Mouse (Mus musculus) cerebellum, adult 9-10 months (tissue): ENCODE data around the gene Ppp1r9b.

ENCODE experiments used
- DNase-seq: peaks from one replicate; pipeline ENCODE4 v3.0.0; 2022

Ppp1r9b gene

DNA sequence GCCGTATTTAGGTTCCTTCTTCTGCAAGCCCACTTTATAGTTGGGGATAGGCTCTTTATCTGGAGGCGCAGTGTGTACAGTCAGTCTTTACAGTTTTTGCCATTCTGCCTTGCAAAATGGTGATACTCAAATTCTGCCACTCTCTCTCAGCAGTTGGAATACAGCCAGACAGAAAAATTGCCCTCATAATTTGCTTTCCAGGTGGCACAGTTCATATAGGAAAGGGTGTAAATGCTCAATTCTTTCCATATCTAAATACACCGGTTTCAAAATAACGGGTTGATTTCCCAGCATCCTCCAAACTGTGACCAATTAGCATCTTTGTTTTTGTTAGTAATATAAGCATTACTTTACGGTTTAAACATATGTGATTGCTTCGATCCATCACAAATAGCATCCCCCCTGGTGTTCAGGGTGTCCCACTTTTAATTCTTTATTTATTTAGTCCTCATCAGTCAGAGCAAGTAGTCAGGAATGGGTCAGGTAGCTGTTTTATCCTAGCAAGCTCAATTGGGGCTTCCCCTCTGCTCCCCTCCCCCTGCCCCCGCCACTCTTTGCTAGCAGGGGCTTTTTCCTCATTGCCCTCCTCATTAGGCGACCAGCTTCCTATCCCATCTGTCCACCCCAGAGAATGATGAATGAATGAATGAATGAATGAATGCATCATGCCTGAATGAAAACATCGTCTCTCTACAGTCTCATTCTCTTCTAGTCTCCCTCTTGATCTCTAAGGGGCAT, 12.5 kb upstream of the Ppp1r9b start:
- DNase-seq: peak; percentile 74

DNA sequence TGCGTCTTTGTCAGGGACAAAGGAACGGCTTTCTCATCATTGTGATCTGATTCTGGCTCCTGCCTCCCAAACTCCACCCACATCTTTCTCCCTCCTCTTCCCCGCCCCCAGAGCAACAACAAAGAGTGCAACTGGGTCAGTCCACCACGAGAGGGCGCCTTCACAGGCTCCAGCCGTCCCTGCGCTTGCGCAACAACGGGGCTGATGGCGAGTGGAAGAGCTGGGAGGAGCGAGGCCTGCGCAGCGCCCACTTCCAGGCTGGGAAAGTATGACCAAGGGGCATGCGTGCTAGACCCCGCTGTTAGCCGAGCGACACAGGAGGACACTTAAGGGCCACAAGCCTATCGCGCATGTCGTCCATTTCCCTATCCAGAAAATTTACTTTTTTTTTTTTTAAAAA, 11.9 kb upstream of the Ppp1r9b start:
- DNase-seq: peak; percentile 98

DNA sequence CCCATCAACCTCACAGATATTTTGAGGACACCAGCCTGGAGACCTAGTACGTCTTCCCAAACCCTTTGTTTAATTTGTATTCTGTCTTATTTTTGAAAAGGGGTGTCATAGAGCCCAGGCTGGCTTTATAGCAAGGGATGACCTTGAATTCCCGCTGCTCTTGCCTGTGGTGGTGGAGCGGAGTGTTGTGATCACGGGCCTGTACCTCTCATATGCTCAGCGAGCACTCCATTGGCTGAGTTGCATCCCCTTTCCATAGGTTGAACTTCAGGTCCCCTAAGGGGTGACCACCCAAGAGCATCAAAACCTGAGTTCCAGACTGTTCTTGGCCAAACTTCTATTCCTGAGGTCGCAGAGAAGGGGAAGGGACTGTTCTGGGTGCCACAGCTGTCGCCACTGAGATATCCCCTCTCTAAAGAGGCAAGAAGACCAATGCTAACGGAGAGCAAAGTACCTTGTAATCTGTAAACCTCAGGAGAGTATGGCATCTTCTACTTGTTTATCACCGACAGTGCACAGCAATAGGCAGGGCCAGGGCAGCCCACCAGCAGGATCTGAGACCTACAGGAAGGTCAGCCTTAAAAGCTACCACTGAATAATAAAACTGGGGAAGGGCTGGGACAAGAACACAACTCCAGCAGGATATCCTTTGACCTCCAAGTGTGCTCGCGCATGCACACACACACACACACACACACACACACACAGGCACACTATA, 11.2 kb upstream of the Ppp1r9b start:
- peak; percentile 43 for DNase-seq

DNA sequence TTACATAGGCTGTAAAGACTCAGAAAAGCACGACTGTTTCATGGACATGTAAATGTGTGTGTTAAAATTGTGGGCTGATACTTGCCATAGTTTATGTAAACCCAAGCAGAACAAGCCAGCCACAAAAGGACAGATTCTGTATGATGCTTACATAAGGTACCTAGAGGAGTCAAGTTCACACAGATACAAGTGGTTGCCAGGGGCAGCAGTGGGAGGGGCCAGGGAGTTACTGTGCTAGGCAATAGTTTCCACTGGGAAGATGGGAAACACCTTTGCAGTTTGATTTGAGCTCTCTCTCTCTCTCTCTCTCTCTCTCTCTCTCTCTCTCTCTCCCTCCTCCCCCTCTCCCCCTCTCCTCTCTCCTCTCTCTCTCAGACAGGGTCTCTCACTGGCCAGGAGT, 5.7 kb upstream of the Ppp1r9b start:
- DNase-seq: no peak

DNA sequence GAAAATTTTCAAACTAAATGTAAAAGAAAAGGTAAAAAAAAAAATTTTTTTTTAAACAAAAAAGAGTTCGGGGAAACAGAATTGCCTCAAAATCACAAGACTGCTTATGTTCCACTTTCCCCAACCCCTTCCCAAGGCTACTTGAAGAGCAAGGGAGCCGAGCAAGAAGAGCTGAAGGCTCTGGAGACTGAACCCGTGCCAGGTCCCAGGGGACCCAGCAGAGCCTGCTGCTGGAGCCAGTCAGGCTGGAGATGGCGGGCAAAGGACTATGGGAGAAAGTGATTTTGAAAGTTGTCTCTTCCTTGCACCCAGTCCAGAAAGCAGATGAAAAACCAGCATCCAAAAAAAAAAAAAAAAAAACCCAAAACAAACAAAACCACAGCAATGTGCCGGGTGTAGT, 5.0 kb upstream of the Ppp1r9b start:
- DNase-seq: no peak

DNA sequence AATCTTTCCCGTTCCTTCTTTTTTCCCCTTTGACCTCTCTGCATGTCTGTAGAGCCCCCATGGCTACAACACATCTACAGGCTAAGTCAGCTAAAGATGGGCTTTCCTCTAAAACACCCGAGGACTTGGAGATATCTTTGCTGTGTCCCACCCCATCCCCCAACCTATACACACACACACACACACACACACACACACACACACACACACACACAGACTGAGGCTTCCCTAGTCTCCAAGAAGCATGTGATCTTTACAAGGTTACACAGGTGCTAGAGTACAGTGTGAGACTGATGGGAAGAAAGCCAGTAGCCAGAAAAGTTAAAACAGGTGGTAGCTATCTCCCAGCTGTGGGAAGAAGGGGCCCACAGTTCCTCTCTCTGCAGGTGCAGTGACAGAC, 4.4 kb upstream of the Ppp1r9b start:
- DNase-seq: no peak

DNA sequence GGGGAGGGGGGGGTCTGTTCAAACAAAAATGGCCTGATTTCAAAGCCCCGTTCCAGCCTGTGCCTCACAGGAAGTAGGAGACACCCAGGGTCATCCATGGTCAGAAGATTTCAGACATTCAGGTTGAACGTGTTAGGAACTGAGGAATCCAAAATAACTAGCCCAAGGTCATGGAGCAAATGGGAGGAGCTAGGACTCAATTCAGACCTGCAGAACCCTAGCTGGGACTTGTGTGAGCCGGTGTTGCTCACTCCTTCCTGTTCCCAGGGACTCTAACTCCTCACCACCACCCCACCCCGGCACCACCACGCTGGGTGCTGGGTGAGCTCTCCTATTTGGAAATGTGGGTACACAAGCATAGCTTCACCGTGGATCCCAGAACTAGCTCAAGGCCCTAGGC, 3.5 kb upstream of the Ppp1r9b start:
- no peak for DNase-seq

DNA sequence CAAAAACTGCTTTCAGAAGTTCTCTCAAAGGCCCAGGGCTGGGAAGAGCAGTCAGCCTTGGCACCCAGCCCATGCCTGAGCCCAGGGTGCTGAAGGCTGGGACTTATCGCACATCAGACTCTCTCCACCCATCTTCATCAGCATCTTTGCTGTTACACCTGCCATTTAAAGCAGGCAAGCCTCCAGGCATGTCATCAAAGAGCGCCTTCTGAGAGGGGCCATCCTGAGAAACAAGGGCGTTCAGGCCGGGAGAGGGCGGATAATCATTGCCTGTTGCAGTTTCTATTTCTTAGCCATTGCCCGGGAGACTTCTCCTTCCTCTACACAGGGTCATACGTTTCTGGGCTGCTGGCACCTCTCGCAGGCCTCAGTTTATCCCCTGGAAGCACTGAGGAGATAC, 3.0 kb upstream of the Ppp1r9b start:
- no peak for DNase-seq

DNA sequence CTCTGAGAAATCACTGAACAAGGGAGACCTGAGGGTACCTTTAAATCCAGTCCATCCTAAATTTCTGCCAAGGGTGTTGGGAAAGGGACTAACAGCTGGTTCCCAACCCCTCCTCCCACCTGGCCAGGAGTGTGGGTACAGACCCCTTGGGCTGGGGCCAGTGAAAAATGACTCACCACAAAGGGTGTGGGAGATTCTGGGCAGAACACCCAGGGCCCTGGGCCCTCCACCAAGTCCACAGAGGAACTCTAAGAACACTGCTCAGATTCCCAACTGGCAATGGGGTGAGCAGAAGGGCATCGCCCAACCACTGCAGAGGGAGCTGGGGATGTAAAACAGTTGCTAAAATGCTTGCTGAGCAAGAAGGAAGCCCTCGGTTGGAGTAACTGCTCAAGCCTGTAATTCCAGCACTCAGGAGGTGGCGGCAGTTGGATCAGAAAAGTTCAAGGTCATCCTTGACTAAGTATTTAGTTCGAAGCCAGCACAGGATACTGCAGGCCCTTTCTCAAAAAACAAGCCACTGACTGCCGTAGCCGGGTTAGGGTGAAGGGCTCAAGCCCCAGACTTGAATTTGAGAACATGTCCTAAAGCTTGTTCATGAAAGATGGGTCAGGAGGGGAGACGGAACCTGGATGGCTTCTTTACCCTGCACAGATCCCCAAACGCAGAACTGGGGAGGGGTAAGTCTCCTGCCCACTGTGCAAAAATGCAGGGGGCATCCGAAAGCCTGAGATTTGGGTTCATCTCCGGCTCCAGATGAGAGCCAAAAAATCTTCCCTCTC, 1.9 kb upstream of the Ppp1r9b start:
- no peak for DNase-seq

DNA sequence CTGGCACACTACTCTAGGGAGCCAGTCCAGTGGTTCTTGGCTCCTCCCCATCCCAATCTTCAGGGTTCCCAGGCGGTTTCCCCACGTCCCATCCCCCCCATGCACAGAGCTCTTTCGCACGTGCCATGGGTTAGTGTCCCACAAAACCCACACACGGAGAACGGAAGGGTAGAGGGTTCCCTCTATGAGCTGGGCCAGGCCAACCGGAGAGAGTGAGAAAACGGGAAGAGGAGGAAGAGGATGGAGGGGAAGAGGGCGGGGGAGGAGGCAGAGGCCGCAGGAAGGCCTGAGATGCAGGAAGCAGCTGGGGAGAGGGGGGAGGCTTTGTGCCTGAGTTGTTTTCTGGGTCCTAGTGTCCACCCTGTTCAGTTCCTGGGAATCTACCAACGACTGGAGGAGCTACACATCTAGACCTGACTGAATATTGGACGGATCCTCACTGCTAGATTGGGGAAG, 1.2 kb upstream of the Ppp1r9b start:
- peak; percentile 92 for DNase-seq

DNA sequence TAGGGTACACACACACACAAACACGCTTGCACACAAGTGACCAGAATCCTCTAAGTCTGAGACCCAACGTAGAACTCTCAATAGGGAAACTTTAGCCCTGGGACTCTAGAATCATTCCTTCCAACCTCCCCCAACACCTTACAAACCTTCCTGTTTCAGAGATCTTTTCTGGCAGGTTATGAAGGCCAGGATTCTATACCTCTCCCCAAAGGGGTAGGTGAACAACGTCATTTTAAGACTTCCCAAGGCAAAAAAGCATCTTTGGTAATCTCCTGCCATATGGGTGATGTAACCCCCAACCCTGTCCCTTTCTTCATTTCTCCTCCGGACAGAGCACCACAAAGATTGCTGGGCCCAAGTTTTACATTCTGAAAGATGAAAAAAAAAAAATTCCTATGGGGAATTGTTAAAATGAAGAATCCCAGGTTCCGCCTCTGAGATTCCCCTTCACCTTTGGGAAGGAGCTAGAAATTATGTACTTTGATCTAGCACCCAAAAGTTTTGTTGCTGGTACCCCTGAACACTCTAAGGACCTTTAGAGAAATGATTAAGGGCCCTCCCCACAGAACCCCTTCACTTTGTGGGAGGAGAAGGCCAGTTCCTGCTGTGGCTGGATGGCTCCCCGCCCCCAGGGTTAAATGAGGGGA, 610 bp upstream of the Ppp1r9b start:
- no peak for DNase-seq

DNA sequence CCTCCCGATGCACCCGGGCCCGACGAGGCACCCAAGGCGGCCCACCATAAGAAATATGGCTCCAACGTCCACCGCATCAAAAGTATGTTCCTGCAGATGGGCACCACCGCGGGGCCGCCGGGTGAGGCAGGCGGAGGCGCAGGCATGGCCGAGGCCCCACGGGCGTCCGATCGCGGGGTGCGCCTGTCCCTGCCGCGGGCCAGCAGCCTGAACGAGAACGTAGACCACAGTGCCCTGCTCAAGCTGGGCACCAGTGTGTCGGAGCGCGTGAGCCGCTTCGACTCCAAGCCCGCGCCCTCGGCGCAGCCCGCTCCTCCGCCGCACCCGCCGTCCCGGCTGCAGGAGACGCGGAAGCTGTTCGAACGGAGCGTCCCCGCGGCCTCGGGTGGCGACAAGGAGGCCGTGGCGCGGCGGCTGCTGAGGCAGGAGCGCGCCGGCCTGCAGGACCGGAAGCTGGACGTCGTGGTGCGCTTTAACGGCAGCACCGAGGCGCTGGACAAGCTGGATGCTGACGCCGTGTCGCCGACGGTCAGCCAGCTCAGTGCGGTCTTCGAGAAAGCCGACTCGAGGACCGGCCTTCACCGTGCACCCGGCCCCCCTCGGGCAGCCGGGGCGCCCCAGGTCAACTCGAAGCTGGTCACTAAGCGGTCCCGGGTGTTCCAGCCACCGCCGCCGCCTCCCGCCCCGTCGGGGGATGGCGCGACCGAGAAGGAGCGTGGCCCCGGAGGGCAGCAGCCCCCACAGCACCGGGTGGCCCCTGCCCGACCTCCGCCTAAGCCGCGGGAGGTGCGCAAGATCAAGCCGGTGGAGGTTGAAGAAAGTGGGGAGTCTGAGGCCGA, 1.0 kb downstream of the Ppp1r9b start:
- no peak for DNase-seq

DNA sequence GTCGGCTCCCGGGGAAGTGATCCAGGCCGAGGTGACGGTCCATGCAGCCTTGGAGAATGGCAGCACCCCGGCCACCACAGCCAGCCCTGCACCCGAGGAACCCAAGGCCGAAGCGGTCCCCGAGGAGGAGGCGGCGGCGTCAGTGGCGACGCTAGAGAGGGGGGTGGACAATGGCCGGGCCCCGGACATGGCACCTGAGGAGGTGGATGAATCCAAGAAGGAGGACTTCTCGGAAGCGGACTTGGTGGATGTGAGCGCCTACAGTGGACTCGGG, 1.6 kb downstream of the Ppp1r9b start:
- no peak for DNase-seq

DNA sequence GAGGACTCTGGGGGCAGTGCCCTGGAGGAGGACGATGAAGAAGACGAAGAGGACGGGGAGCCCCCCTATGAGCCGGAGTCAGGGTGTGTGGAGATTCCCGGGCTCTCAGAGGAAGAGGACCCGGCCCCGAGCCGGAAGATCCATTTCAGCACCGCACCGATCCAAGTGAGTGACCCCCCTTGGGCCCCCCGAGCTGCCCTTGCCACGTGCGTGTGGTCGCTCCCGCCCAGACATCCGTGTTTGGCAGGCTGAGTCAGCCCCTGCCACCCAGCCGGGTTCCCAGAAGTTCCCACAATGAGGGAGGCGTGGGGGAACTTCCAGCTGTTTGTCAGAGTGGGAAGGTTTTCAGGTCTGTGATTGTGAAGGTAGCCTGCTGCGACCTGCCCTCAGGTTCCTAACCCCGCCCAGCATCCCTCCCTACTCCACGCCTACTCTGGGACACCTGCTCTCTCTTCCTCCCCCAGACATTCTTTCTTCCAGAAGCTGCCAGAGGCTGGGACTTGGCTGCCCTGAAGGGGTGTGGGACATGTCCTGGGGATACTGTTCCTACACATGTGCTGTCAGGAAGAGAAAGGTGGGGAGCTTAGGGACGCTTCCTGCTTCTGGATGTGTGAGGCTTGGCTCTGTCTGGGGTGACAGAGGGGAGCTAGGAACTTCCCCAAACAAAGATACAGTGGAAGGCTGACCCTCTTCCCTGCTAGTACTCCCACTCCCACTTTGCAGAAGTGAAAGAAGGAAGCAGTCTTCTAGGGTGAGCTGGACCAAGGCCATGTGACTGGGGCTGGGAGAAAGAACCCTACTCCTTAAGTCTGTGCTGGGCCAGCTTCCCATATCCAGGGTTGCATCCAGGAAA, 2.1 kb downstream of the Ppp1r9b start:
- DNase-seq: no peak

DNA sequence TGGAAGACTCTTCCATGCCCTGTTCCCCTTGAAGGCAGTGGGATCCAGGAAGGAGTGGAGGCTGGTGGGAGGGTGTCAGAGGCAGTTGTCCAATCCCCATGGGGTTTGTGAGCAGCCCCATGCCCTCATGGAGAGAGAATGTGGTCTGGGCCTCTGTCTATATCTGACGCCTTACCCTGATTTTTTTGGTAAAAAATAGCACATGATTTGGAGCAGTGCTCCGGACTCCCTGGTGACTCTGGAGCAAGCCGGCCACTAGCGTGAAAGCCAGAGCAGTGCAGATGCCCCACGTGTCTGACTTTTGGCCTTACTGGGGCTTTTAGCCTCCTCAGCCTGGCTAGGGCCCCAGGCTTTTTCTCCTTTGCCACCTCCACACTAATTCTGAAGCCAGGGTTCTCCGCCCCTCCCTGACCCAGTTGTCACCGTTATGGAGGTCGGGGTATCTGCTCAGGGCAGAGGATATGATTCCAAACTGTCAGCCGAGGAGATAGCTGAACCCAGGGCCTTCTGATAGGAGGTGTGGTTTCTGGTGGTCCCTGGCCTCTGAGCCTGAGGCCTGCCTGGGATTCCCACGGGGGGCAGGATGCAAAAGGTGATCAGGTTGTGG, 3.5 kb downstream of the Ppp1r9b start:
- DNase-seq: peak; percentile 74

DNA sequence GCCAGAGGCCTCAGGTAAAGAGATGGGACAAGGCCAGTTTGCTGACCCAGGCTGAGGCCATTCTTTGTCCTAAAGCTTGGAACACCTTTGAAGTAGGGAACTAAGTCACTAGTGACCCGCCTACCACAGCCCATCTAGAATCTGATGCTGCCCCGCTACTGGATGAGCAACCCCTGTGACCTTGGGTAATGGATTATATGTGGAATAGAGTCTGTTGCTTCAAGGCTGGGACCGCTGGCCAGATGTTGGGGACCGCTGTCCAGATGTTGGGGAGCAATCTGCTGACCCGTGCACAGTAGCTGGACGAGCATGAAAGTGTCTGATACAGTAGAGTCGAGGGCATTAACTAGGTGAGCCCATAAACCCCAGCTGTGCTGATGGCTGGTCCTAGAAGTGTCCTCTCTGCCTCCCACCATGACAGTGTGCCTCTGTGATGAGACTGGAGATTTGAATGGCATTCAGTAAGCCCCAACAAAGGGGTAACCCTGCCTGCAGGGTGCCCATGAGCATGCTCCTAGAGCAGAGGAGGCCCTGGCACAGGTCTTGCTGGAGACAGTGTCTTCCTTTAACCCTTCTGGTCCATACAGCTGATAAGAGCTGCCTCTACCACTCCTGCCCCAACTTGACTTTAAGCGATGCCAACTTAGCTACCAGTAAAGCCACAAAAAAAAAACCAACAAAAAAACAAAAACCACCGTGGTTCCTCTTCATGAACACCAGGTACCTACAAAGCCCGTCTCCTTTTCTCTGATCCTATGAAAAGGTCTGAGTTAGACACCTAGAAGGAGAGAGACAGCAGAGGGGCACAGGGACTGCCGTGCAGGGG, 4.3 kb downstream of the Ppp1r9b start:
- no peak for DNase-seq

DNA sequence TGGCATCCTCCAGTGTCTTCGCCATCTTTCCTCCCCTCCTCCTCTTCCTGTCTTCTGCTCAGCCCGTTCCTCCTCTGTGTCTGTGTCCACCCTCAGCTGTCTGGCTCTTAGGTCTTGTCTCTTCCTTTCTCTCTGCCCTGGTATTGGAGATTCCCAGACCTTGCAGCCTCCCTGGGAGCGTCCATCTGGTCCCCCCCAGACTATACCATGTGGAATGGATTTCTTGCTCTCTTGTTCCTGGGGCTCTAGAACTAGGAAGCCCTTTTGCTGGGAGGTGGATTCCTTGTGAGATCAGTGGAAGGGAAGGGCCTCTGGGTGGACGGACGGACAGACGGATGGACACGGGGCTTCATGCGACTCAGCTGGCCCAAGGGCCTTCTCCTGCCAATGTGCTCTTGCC, 5.3 kb downstream of the Ppp1r9b start:
- DNase-seq: no peak

DNA sequence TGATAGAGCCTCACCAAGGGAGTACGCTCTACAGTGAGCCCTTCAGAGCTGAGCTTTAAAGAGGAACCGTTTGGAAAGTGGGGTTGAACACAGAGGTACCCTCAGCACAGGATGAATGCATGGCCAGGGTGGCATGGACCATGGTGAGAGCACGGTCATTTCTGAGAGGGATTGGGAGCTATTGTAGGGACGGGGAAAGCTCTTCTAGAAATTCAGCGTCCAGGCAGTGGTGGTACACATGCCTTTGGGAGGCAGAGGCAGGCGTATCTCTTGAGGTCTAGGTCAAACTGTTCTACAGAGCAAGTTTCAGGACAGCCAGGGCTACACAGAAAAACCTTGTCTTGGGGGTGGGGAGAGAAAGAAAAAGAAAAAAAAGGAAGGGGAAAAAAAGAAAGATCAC, 6.1 kb downstream of the Ppp1r9b start:
- no peak for DNase-seq

DNA sequence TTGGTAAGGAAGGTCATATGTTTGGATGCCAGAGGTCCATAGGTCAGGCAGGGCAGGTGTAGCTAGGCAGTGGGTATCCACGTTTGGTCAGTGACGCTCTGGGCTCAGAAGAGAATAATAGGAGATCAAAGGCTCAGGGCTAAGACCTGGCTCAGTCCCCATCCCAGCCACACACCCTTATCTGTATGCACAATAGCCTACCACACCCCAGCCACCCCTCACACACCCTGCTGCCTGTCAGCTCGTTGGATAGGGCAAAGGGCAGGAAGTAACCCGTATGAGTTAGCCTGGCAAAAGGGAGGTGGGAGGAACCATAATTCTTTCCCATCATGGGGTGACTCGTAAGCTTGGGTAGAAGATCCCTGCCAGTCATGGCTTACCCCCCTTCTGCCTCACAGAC, 6.8 kb downstream of the Ppp1r9b start:
- DNase-seq: no peak

DNA sequence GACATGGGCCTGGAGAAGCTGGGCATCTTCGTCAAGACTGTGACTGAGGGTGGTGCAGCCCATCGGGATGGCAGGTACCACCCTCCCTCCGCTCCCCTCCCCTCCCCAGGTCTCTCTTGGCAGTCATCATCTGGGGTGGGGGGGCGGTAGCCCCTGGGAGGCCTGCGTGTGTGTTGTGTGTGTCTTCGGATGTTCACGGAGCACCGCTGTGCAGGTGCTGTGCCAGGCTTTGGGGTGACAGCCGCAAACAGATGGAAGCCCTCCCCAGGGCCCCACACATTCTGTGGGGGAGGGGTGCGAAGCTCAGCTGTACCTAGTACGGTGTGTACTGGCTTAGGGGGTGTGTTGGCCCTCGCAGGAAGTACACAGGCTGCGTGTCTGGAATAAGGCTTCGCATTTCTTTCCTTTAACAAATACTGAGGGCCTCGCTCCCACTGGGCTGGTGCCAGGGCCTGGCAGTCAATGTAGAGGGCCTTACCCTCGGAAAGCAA, 7.3 kb downstream of the Ppp1r9b start:
- no peak for DNase-seq
